Comparison of ENCODE assay signal across 22 mouse cellular contexts in genomic region chr16:87262497-87262896, GRCm38 (mm10).
DNase-seq lines count a peak whose midpoint lies in the region; ATAC-seq and TF ChIP-seq lines count a peak whose summit lies in the region.
"Had no signal": no experiment of that assay in that cellular context is flagged by ENCODE, and none has a peak within 500 bp of the region (broad histone marks: within the 10 kb centered on the region; RNA-seq: fewer than 3 reads in every experiment).

No protein-coding gene starts in this region.

- 71% methylated on average over 3 of the region's 3 CpGs for WGBS in heart, embryonic 10.5 days
- 60% methylated on average over 3 of the region's 3 CpGs for WGBS in heart, postnatal 0 days
- 62% methylated on average over 3 of the region's 3 CpGs for WGBS in lung, embryonic 15.5 days

- peaks cover 20% of the 10 kb centered on the region for H3K4me1 ChIP-seq in heart, embryonic 10.5 days
- H3K4me1 ChIP-seq in heart, postnatal 0 days (ENCODE audit: control insufficient read depth, insufficient read depth), result peaks cover 47% of the 10 kb centered on the region
- peaks cover 37% of the 10 kb centered on the region; the same call in 1 of the 2 replicates for H3K4me1 ChIP-seq in lung, embryonic 15.5 days
- H3K4me1 ChIP-seq: embryonic facial prominence, embryonic 15.5 days; forebrain, embryonic 10.5 days; megakaryocyte, embryonic 14.5 days; neural tube, embryonic 15.5 days had no signal

- H3K4me3 ChIP-seq in heart, embryonic 10.5 days, result no peak overlapping the region
- H3K4me3 ChIP-seq in heart, postnatal 0 days (ENCODE audit: low read depth, low read length), result no peak overlapping the region
- no peak overlapping the region for H3K4me3 ChIP-seq in lung, embryonic 15.5 days
- H3K4me3 ChIP-seq: embryonic facial prominence, embryonic 15.5 days; forebrain, embryonic 10.5 days; megakaryocyte, embryonic 14.5 days; neural tube, embryonic 15.5 days had no signal

- peak overlapping the region; percentile 85 for H3K27ac ChIP-seq in heart, embryonic 10.5 days
- peak overlapping the region; percentile 99 for H3K27ac ChIP-seq in heart, postnatal 0 days (ENCODE audit: low read depth)
- peak overlapping the region; percentile 90 for H3K27ac ChIP-seq in lung, embryonic 15.5 days
- H3K27ac ChIP-seq: embryonic facial prominence, embryonic 15.5 days; forebrain, embryonic 10.5 days; neural tube, embryonic 15.5 days had no signal

- no peak for ATAC-seq in heart, postnatal 0 days (ENCODE audit: insufficient read depth, low read depth)
- no peak for ATAC-seq in lung, embryonic 15.5 days (ENCODE audit: borderline replicate concordance, extremely low read depth, low FRiP score, low TSS enrichment)
- ATAC-seq: hindbrain, embryonic 16.5 days had no signal

- DNase-seq in heart, embryonic 10.5 days (ENCODE audit: low spot score), result no peak
- DNase-seq in heart, postnatal 4 days, result no peak
- no peak for DNase-seq in heart, postnatal 0 days (ENCODE audit: low spot score)
- DNase-seq in heart, adult 11 months, result no peak
- no peak for DNase-seq in lung, postnatal 4 days
- DNase-seq in retina, postnatal 1 day, result peak; percentile 50
- DNase-seq: adrenal gland, postnatal 14 days; cerebellum, adult 11-12 months; kidney, adult 11 months; kidney, postnatal 36 days; lung, adult 2 months; midbrain, embryonic 14.5 days; right cerebral cortex, postnatal 25 days; thymus, postnatal 36 days had no signal

- no peak overlapping the region; the same call in 1 of the 2 replicates for H3K9ac ChIP-seq in heart, postnatal 0 days (replicated peaks; ENCODE audit: low read depth, low read length)
- no peak overlapping the region for H3K9ac ChIP-seq in lung, embryonic 15.5 days
- H3K9ac ChIP-seq: embryonic facial prominence, embryonic 15.5 days; neural tube, embryonic 15.5 days had no signal

- H3K4me2 ChIP-seq in heart, postnatal 0 days (ENCODE audit: low read depth, low read length), result no peak overlapping the region
- no peak overlapping the region for H3K4me2 ChIP-seq in lung, embryonic 15.5 days
- H3K4me2 ChIP-seq: embryonic facial prominence, embryonic 15.5 days; liver, embryonic 11.5 days; neural tube, embryonic 15.5 days had no signal

- TF ChIP-seq EP300 in heart, postnatal 0 days (IDR thresholded peaks at IDR 0.05; ENCODE audit: low read depth), result no peak

- no peak for TF ChIP-seq CTCF in heart, postnatal 0 days (IDR thresholded peaks at IDR 0.05; ENCODE audit: low read depth)

- no peaks in the 10 kb centered on the region for H3K9me3 ChIP-seq in heart, embryonic 10.5 days
- no peaks in the 10 kb centered on the region for H3K9me3 ChIP-seq in heart, postnatal 0 days (replicated peaks; ENCODE audit: control insufficient read depth, low read length)
- H3K9me3 ChIP-seq in lung, embryonic 15.5 days, result no peaks in the 10 kb centered on the region
- H3K9me3 ChIP-seq: embryonic facial prominence, embryonic 15.5 days; forebrain, embryonic 10.5 days; G1E; megakaryocyte, embryonic 14.5 days; neural tube, embryonic 15.5 days had no signal

- H3K36me3 ChIP-seq in heart, embryonic 10.5 days, result no peaks in the 10 kb centered on the region
- H3K36me3 ChIP-seq in heart, postnatal 0 days (replicated peaks; ENCODE audit: control insufficient read depth, insufficient read depth, low read length), result no peaks in the 10 kb centered on the region
- H3K36me3 ChIP-seq in lung, embryonic 15.5 days, result no peaks in the 10 kb centered on the region
- H3K36me3 ChIP-seq: embryonic facial prominence, embryonic 15.5 days; forebrain, embryonic 10.5 days; G1E; neural tube, embryonic 15.5 days had no signal

- no peaks in the 10 kb centered on the region for H3K27me3 ChIP-seq in heart, embryonic 10.5 days (ENCODE audit: insufficient read depth, poor library complexity, severe bottlenecking)
- H3K27me3 ChIP-seq in heart, postnatal 0 days (ENCODE audit: control insufficient read depth, insufficient read depth, low read length), result no peaks in the 10 kb centered on the region
- no peaks in the 10 kb centered on the region for H3K27me3 ChIP-seq in lung, embryonic 15.5 days
- H3K27me3 ChIP-seq: embryonic facial prominence, embryonic 15.5 days; megakaryocyte, embryonic 14.5 days; neural tube, embryonic 15.5 days had no signal
